Mouse (Mus musculus): Measurements from ENCODE around the gene Atpaf2. TPM values are rescaled to one million over a fixed set of nuclear protein-coding genes. Genes with fewer than 3 reads are reported as not detected.

Gene Atpaf2
- total RNA-seq, 2 experiments from 2014 or later = 63.2 to 76.7 TPM

GRCm38 (mm10) chr11:60351925-60352371, 66.3 kb downstream of the Atpaf2 start:
- peak in 1 of 2 experiments; percentile 19 for DNase-seq (ENCODE audit: low spot score in 2 of 2)

GRCm38 (mm10) chr11:60351388-60351787, 66.9 kb downstream of the Atpaf2 start:
- no peak for DNase-seq (ENCODE audit: low spot score in 2 of 2)

Other genes with a start within 250 kb of the Atpaf2 start
- 100 to 1,000 TPM; 135 to 160 TPM for gene Srebf1, start 195.9 kb downstream of the Atpaf2 start, total RNA-seq (2021)
- 10 to 100 TPM; 54.0 to 55.9 TPM for gene Tom1l2, start 65.6 kb downstream of the Atpaf2 start, total RNA-seq (2021)
- 1 to 10 TPM; 1.8 to 2.6 TPM for gene Drc3, start 65.1 kb downstream of the Atpaf2 start, total RNA-seq (2021)
- gene Gid4, start 1.3 kb downstream of the Atpaf2 start, total RNA-seq (2021) = 10 to 100 TPM; 32.1 to 32.8 TPM
- gene Drg2, start 36.1 kb upstream of the Atpaf2 start, total RNA-seq (2021) = 10 to 100 TPM; 78.7 to 79.8 TPM
- 1 to 10 TPM in 1 of 2 experiments, under 1 TPM in 1; 0.62 to 1.1 TPM for gene Myo15, start 50.9 kb upstream of the Atpaf2 start, total RNA-seq (2021)
- gene Alkbh5, start 117.9 kb upstream of the Atpaf2 start, total RNA-seq (2021) = 10 to 100 TPM; 85.6 to 86.2 TPM